Mouse (Mus musculus): ENCODE results near the gene Dock8. TPM values are rescaled to one million over a fixed set of nuclear protein-coding genes. Genes with fewer than 3 reads are reported as not detected.
A peak's percentile ranks its signal among the peaks of the same experiment; 100 is the strongest.
"Not testable (repeated sequence)": the region's sequence is repeated elsewhere in the genome, so short reads cannot be mapped to it uniquely, and the experiment has no call there.

Gene Dock8
- polyA plus RNA-seq, 1 experiment from 2014 or later: 1.1 TPM

GRCm38 (mm10) chr19:25003810-25004209 lies 4.5 kb downstream of the Dock8 start:
- H3K27me3 ChIP-seq: peaks cover 41% of the 10 kb centered on the region
- ATAC-seq (replicated peaks): no peak
- no peaks in the 10 kb centered on the region for H3K9me3 ChIP-seq
- no peaks in the 10 kb centered on the region for H3K36me3 ChIP-seq
- H3K4me3 ChIP-seq: no peak overlapping the region
- peaks cover 14% of the 10 kb centered on the region for H3K4me1 ChIP-seq
- no peak overlapping the region for H3K9ac ChIP-seq (replicated peaks)
- WGBS: 20% methylated on average over 4 of the region's 4 CpGs
- no peak overlapping the region for H3K4me2 ChIP-seq (replicated peaks)
- H3K27ac ChIP-seq (replicated peaks): no peak overlapping the region

- Histone ChIP-seq H3K9ac (replicated peaks) (no peak overlapping the region), H3K4me1 (peaks cover 4% of the 10 kb centered on the region; the same call in 1 of the 2 replicates), H3K9me3 (no peaks in the 10 kb centered on the region), H3K27ac (replicated peaks) (no peak overlapping the region), H3K27me3 (peaks cover 12% of the 10 kb centered on the region), H3K4me2 (replicated peaks) (no peak overlapping the region), H3K36me3 (no peaks in the 10 kb centered on the region), H3K4me3 (no peak overlapping the region)
- no peak for ATAC-seq (replicated peaks)
- WGBS: 89% methylated on average over 1 of the region's 1 CpGs
Measured at GRCm38 (mm10) chr19:25006686-25007085, 7.4 kb downstream of the Dock8 start.

GRCm38 (mm10) chr19:25008509-25008908 lies 9.2 kb downstream of the Dock8 start:
- no peak overlapping the region for H3K4me3 ChIP-seq
- no peak for ATAC-seq (replicated peaks)
- no peak overlapping the region for H3K9ac ChIP-seq (replicated peaks)
- H3K4me1 ChIP-seq: peaks cover 4% of the 10 kb centered on the region; the same call in 1 of the 2 replicates
- no peak overlapping the region for H3K27ac ChIP-seq (replicated peaks)
- H3K36me3 ChIP-seq: no peaks in the 10 kb centered on the region
- no peaks in the 10 kb centered on the region for H3K27me3 ChIP-seq
- WGBS: 86% methylated on average over 2 of the region's 2 CpGs
- no peak overlapping the region for H3K4me2 ChIP-seq (replicated peaks)
- H3K9me3 ChIP-seq: no peaks in the 10 kb centered on the region

DNA sequence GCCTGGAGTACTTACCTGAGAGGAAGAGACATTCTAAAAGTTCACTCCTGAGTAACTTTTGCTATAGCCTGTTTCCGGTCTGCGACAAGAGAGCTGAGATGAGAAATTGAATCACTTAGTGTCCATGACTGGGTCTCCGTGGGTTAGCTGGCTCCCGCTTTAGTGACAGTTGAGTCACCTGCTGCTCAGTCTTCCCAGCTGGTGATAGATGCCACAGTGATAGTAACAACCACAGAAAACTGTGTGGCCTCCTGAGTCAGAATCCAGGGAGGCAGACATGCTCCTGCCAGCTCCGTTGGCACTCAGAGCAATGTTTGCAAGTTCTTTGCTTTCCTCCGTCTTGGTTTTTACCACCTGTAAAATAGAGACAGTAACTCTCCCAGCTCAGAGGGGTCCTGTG lies 23.4 kb downstream of the Dock8 start:
- 91% methylated on average over 6 of the region's 6 CpGs for WGBS
- H3K4me2 ChIP-seq (replicated peaks): no peak overlapping the region
- no peak overlapping the region for H3K9ac ChIP-seq (replicated peaks)
- H3K9me3 ChIP-seq: no peaks in the 10 kb centered on the region
- no peak for ATAC-seq (replicated peaks)
- H3K4me3 ChIP-seq: no peak overlapping the region
- no peaks in the 10 kb centered on the region for H3K36me3 ChIP-seq
- H3K4me1 ChIP-seq: no peaks in the 10 kb centered on the region
- no peaks in the 10 kb centered on the region for H3K27me3 ChIP-seq
- no peak overlapping the region for H3K27ac ChIP-seq (replicated peaks)

- Histone ChIP-seq H3K27ac (replicated peaks) (no peak overlapping the region), H3K4me1 (no peaks in the 10 kb centered on the region), H3K4me3 (no peak overlapping the region), H3K36me3 (no peaks in the 10 kb centered on the region), H3K9ac (replicated peaks) (no peak overlapping the region), H3K4me2 (replicated peaks) (no peak overlapping the region), H3K9me3 (no peaks in the 10 kb centered on the region), H3K27me3 (no peaks in the 10 kb centered on the region)
- ATAC-seq (replicated peaks): no peak
- WGBS: 78% methylated on average over 4 of the region's 4 CpGs
Measured at GRCm38 (mm10) chr19:25031765-25032164, 32.4 kb downstream of the Dock8 start.

GRCm38 (mm10) chr19:25033008-25033407 lies 33.7 kb downstream of the Dock8 start:
- H3K4me1 ChIP-seq; H3K27ac ChIP-seq (replicated peaks); H3K9ac ChIP-seq (replicated peaks); H3K4me3 ChIP-seq; H3K4me2 ChIP-seq (replicated peaks); H3K9me3 ChIP-seq; H3K36me3 ChIP-seq; H3K27me3 ChIP-seq: not testable (repeated sequence)
- ATAC-seq (replicated peaks): 0 out of 2 replicates have a peak, but pooled peaks have one; percentile 55
- WGBS: 94% methylated on average over 10 of the region's 18 CpGs

DNA sequence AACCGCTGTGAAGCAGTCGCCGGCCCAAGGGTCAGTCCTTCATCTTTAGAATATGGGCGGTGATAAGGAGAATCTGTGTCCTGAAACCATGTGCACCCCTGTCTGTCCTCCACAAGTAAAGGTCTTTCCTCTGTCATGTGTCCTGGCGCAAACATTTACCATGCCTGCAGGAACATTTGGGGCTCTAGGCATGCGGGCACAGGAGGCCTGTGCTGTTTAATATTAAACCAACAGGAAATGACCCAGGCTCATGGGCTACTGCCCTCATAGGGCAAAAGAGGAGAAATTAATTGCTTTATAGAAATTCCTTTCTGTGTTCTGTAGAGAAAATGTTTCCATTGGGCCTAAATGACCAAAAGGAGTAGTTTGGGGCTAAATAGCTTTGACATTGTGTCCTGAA lies 36.5 kb downstream of the Dock8 start:
- no peaks in the 10 kb centered on the region for H3K4me1 ChIP-seq
- no peak overlapping the region for H3K27ac ChIP-seq (replicated peaks)
- no peaks in the 10 kb centered on the region for H3K27me3 ChIP-seq
- H3K9ac ChIP-seq (replicated peaks): no peak overlapping the region
- no peak for ATAC-seq (replicated peaks)
- H3K4me3 ChIP-seq: no peak overlapping the region
- no peaks in the 10 kb centered on the region for H3K9me3 ChIP-seq
- no peak overlapping the region for H3K4me2 ChIP-seq (replicated peaks)
- 96% methylated on average over 6 of the region's 6 CpGs for WGBS
- H3K36me3 ChIP-seq: no peaks in the 10 kb centered on the region

GRCm38 (mm10) chr19:25036784-25037183 lies 37.5 kb downstream of the Dock8 start:
- H3K27me3 ChIP-seq: no peaks in the 10 kb centered on the region

GRCm38 (mm10) chr19:25037249-25037648 lies 37.9 kb downstream of the Dock8 start:
- 86% methylated on average over 4 of the region's 4 CpGs for WGBS
- ATAC-seq (replicated peaks): no peak
- Histone ChIP-seq H3K4me1 (no peaks in the 10 kb centered on the region), H3K9ac (replicated peaks) (no peak overlapping the region), H3K9me3 (no peaks in the 10 kb centered on the region), H3K36me3 (no peaks in the 10 kb centered on the region), H3K27me3 (no peaks in the 10 kb centered on the region), H3K27ac (replicated peaks) (no peak overlapping the region), H3K4me2 (replicated peaks) (no peak overlapping the region), H3K4me3 (no peak overlapping the region)

More at GRCm38 (mm10) chr19:25036784-25037183, 37.5 kb downstream of the Dock8 start:
- Histone ChIP-seq H3K9me3 (no peaks in the 10 kb centered on the region), H3K4me2 (replicated peaks) (no peak overlapping the region), H3K4me3 (no peak overlapping the region), H3K9ac (replicated peaks) (no peak overlapping the region), H3K36me3 (no peaks in the 10 kb centered on the region), H3K4me1 (no peaks in the 10 kb centered on the region), H3K27ac (replicated peaks) (no peak overlapping the region)
- WGBS: 86% methylated on average over 5 of the region's 5 CpGs
- no peak for ATAC-seq (replicated peaks)

DNA sequence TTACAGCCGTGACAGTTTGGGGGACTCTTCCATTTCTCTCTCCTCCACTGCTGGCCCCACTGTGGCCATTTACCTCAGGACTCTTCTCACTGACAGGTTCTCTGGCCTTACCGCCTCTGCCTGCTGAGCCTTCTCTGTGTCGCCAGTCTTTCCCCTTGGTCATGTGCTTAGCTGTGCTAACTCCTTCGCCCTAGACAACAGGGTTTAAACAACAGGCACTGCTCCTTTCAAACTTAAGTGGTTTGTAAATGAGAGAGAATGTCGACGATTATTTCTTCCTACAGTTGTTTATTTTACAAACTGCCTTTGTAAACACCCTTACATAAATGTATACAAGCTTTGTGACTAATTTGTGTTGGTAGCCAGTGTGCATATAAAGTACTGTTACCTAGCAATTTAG lies 39.0 kb downstream of the Dock8 start:
- H3K4me1 ChIP-seq: no peaks in the 10 kb centered on the region
- H3K4me2 ChIP-seq (replicated peaks): no peak overlapping the region
- H3K27ac ChIP-seq (replicated peaks): no peak overlapping the region
- H3K9me3 ChIP-seq: no peaks in the 10 kb centered on the region
- no peak overlapping the region for H3K4me3 ChIP-seq
- ATAC-seq (replicated peaks): no peak
- no peak overlapping the region for H3K9ac ChIP-seq (replicated peaks)
- 39% methylated on average over 6 of the region's 6 CpGs for WGBS
- H3K36me3 ChIP-seq: no peaks in the 10 kb centered on the region
- no peaks in the 10 kb centered on the region for H3K27me3 ChIP-seq

- Histone ChIP-seq H3K36me3 (no peaks in the 10 kb centered on the region), H3K4me2 (replicated peaks) (no peak overlapping the region), H3K27ac (replicated peaks) (no peak overlapping the region), H3K4me3 (no peak overlapping the region), H3K9ac (replicated peaks) (no peak overlapping the region), H3K9me3 (no peaks in the 10 kb centered on the region), H3K4me1 (no peaks in the 10 kb centered on the region), H3K27me3 (no peaks in the 10 kb centered on the region)
- 64% methylated on average over 6 of the region's 6 CpGs for WGBS
- ATAC-seq (replicated peaks): no peak
Measured at GRCm38 (mm10) chr19:25041209-25041608, 41.9 kb downstream of the Dock8 start.

- Histone ChIP-seq H3K4me1 (no peaks in the 10 kb centered on the region), H3K9ac (replicated peaks) (no peak overlapping the region), H3K36me3 (no peaks in the 10 kb centered on the region), H3K27me3 (no peaks in the 10 kb centered on the region), H3K27ac (replicated peaks) (no peak overlapping the region), H3K4me2 (replicated peaks) (no peak overlapping the region), H3K4me3 (no peak overlapping the region), H3K9me3 (no peaks in the 10 kb centered on the region)
- no peak for ATAC-seq (replicated peaks)
- 92% methylated on average over 11 of the region's 11 CpGs for WGBS
Measured at GRCm38 (mm10) chr19:25042973-25043372, 43.6 kb downstream of the Dock8 start.

GRCm38 (mm10) chr19:25044057-25044456 lies 44.7 kb downstream of the Dock8 start:
- Histone ChIP-seq H3K36me3 (no peaks in the 10 kb centered on the region), H3K4me3 (no peak overlapping the region), H3K9ac (replicated peaks) (no peak overlapping the region), H3K9me3 (no peaks in the 10 kb centered on the region), H3K4me2 (replicated peaks) (no peak overlapping the region), H3K4me1 (no peaks in the 10 kb centered on the region), H3K27ac (replicated peaks) (no peak overlapping the region), H3K27me3 (no peaks in the 10 kb centered on the region)
- ATAC-seq (replicated peaks): no peak
- 93% methylated on average over 3 of the region's 3 CpGs for WGBS

All from forebrain, embryonic 15.5 days (tissue).